In genomic region chr7:89720256-89720655, GRCm38 (mm10) we compare ENCODE assay signal across 24 mouse cellular contexts.
DNase-seq lines count a peak whose midpoint lies in the region; ATAC-seq and TF ChIP-seq lines count a peak whose summit lies in the region.
"Had no signal": no experiment of that assay in that cellular context is flagged by ENCODE, and none has a peak within 500 bp of the region (broad histone marks: within the 10 kb centered on the region; RNA-seq: fewer than 3 reads in every experiment).

No protein-coding gene starts in this region.

- H3K27me3 ChIP-seq in heart, embryonic 10.5 days (ENCODE audit: insufficient read depth, poor library complexity, severe bottlenecking): no peaks in the 10 kb centered on the region
- H3K27me3 ChIP-seq in intestine, embryonic 15.5 days (replicated peaks): no peaks in the 10 kb centered on the region
- no peaks in the 10 kb centered on the region for H3K27me3 ChIP-seq in kidney, embryonic 15.5 days
- H3K27me3 ChIP-seq: embryonic facial prominence, embryonic 13.5 days; forebrain, embryonic 13.5 days; hindbrain, embryonic 12.5 days; hindbrain, embryonic 15.5 days had no signal

- intact Hi-C loops in left cerebral cortex, adult 2 months (cut with DNase I): no loop called here

- ATAC-seq in intestine, embryonic 15.5 days: peak; percentile 95
- ATAC-seq in kidney, embryonic 15.5 days (replicated peaks; ENCODE audit: low FRiP score): no peak
- ATAC-seq: activated CD4-positive, CD25-positive, alpha-beta regulatory T cell, adult 4 months; forebrain, embryonic 13.5 days; forebrain, embryonic 16.5 days had no signal

- TF ChIP-seq CTCF in left cerebral cortex, adult 2 months (IDR thresholded peaks at IDR 0.05): no peak

- no peak overlapping the region for H3K4me2 ChIP-seq in intestine, embryonic 15.5 days (replicated peaks)
- no peak overlapping the region for H3K4me2 ChIP-seq in kidney, embryonic 15.5 days
- H3K4me2 ChIP-seq: embryonic facial prominence, embryonic 13.5 days; forebrain, embryonic 13.5 days; heart, embryonic 11.5 days; hindbrain, embryonic 12.5 days; hindbrain, embryonic 15.5 days had no signal

- peak; percentile 84 for DNase-seq in heart, adult 11 months
- DNase-seq in heart, embryonic 10.5 days (ENCODE audit: low spot score): no peak
- DNase-seq in large intestine, adult 2 months (ENCODE audit: low read depth, low spot score): peak; percentile 55
- no peak for DNase-seq in left cerebral cortex, adult 2 months (ENCODE audit: extremely low spot score in 1 of 2, low spot score in 2 of 2)
- DNase-seq: adrenal gland, adult 8-10 months; adrenal gland, postnatal 25 days; cerebellum, adult 11-12 months; cerebellum, adult 8-10 months; cerebellum, postnatal 10 days; cerebellum, postnatal 36 days; embryo, embryonic 11 days; gastrocnemius, postnatal 25 days; heart, adult 2 months had no signal

- peaks cover 6% of the 10 kb centered on the region for H3K4me1 ChIP-seq in heart, embryonic 10.5 days
- H3K4me1 ChIP-seq in intestine, embryonic 15.5 days (replicated peaks): 0 out of 2 replicates have a peak, but pooled peaks cover 6% of the 10 kb centered on the region
- peaks cover 6% of the 10 kb centered on the region for H3K4me1 ChIP-seq in kidney, embryonic 15.5 days
- H3K4me1 ChIP-seq: embryonic facial prominence, embryonic 13.5 days; forebrain, embryonic 10.5 days; forebrain, embryonic 13.5 days; hindbrain, embryonic 12.5 days; hindbrain, embryonic 15.5 days had no signal

- H3K4me3 ChIP-seq in heart, embryonic 10.5 days: no peak overlapping the region
- no peak overlapping the region for H3K4me3 ChIP-seq in intestine, embryonic 15.5 days (replicated peaks)
- H3K4me3 ChIP-seq in left cerebral cortex, adult 2 months: no peak overlapping the region
- no peak overlapping the region for H3K4me3 ChIP-seq in kidney, embryonic 15.5 days (replicated peaks)
- H3K4me3 ChIP-seq: embryonic facial prominence, embryonic 10.5 days; embryonic facial prominence, embryonic 13.5 days; forebrain, embryonic 10.5 days; forebrain, embryonic 13.5 days; heart, adult 2 months; hindbrain, embryonic 12.5 days; hindbrain, embryonic 15.5 days had no signal

- H3K9me3 ChIP-seq in heart, embryonic 10.5 days: no peaks in the 10 kb centered on the region
- H3K9me3 ChIP-seq in intestine, embryonic 15.5 days: no peaks in the 10 kb centered on the region
- H3K9me3 ChIP-seq in kidney, embryonic 15.5 days (replicated peaks): no peaks in the 10 kb centered on the region
- H3K9me3 ChIP-seq: embryonic facial prominence, embryonic 10.5 days; embryonic facial prominence, embryonic 13.5 days; forebrain, embryonic 10.5 days; forebrain, embryonic 13.5 days; hindbrain, embryonic 12.5 days; hindbrain, embryonic 15.5 days had no signal

- no peak overlapping the region for H3K9ac ChIP-seq in intestine, embryonic 15.5 days
- H3K9ac ChIP-seq in kidney, embryonic 15.5 days: no peak overlapping the region
- H3K9ac ChIP-seq: embryonic facial prominence, embryonic 13.5 days; forebrain, embryonic 13.5 days; hindbrain, embryonic 12.5 days; hindbrain, embryonic 15.5 days had no signal

- H3K27ac ChIP-seq in heart, embryonic 10.5 days: no peak overlapping the region
- H3K27ac ChIP-seq in intestine, embryonic 15.5 days: peak overlapping the region; percentile 78
- H3K27ac ChIP-seq in left cerebral cortex, adult 2 months: no peak overlapping the region
- no peak overlapping the region for H3K27ac ChIP-seq in kidney, embryonic 15.5 days
- H3K27ac ChIP-seq: embryonic facial prominence, embryonic 10.5 days; embryonic facial prominence, embryonic 13.5 days; forebrain, embryonic 10.5 days; forebrain, embryonic 13.5 days; heart, adult 2 months; hindbrain, embryonic 12.5 days; hindbrain, embryonic 15.5 days had no signal

- H3K36me3 ChIP-seq in heart, embryonic 10.5 days: no peaks in the 10 kb centered on the region
- no peaks in the 10 kb centered on the region for H3K36me3 ChIP-seq in intestine, embryonic 15.5 days
- H3K36me3 ChIP-seq in kidney, embryonic 15.5 days: no peaks in the 10 kb centered on the region
- H3K36me3 ChIP-seq: embryonic facial prominence, embryonic 10.5 days; embryonic facial prominence, embryonic 13.5 days; forebrain, embryonic 10.5 days; hindbrain, embryonic 12.5 days; hindbrain, embryonic 15.5 days had no signal

- WGBS in heart, embryonic 10.5 days: 82% methylated on average over 2 of the region's 2 CpGs
- 52% methylated on average over 2 of the region's 2 CpGs for WGBS in intestine, embryonic 15.5 days
- 21% methylated on average over 2 of the region's 2 CpGs for WGBS in large intestine, adult 2 months
- whole genome bisulfite sequencing in kidney, embryonic 15.5 days: 70% methylated on average over 2 of the region's 2 CpGs

Comparison
In these comparisons a context has a peak if more than half of its experiments do, and no peak if none do; other contexts are left out.
1. DNase-seq: peak in heart, adult 11 months (single experiment) and large intestine, adult 2 months (single experiment); none in heart, embryonic 10.5 days (single experiment) and left cerebral cortex, adult 2 months (0 of 2).